Mouse (Mus musculus): Measurements from ENCODE around the gene Thap3. TPM values are rescaled to one million over a fixed set of nuclear protein-coding genes. Genes with fewer than 3 reads are reported as not detected.

Gene Thap3
- polyA plus RNA-seq, 1 experiment from 2014 or later, result 28.9 TPM

- DNase-seq (ENCODE audit: low spot score) (no peak), ATAC-seq (replicated peaks; ENCODE audit: low FRiP score) (no peak)
- Histone ChIP-seq H3K27me3 (ENCODE audit: control insufficient read depth, insufficient read depth, low read length) (no peaks in the 10 kb centered on the region), H3K9me3 (ENCODE audit: control insufficient read depth, low read length) (no peaks in the 10 kb centered on the region), H3K9ac (ENCODE audit: low read length) (no peak overlapping the region), H3K27ac (ENCODE audit: low read depth, low read length) (no peak overlapping the region), H3K4me2 (ENCODE audit: low read depth, low read length, severe bottlenecking) (no peak overlapping the region), H3K36me3 (ENCODE audit: control insufficient read depth, insufficient read depth, low read length) (no peaks in the 10 kb centered on the region; the same call in 1 of the 2 replicates), H3K4me1 (replicated peaks; ENCODE audit: control insufficient read depth, insufficient read depth, low read length) (peaks cover 2% of the 10 kb centered on the region; the same call in 1 of the 2 replicates), H3K4me3 (ENCODE audit: low read depth, low read length) (no peak overlapping the region)
- 33% methylated on average over 8 of the region's 9 CpGs for WGBS
These were observed 5.2 kb downstream of the Thap3 start for GRCm38 (mm10) chr4:151983560-151983959.

- no peak for DNase-seq (ENCODE audit: low spot score)
- Histone ChIP-seq H3K4me3 (ENCODE audit: low read depth, low read length) (no peak overlapping the region), H3K9ac (ENCODE audit: low read length) (no peak overlapping the region), H3K4me1 (replicated peaks; ENCODE audit: control insufficient read depth, insufficient read depth, low read length) (peaks cover 2% of the 10 kb centered on the region; the same call in 1 of the 2 replicates), H3K27me3 (ENCODE audit: control insufficient read depth, insufficient read depth, low read length) (no peaks in the 10 kb centered on the region), H3K4me2 (ENCODE audit: low read depth, low read length, severe bottlenecking) (no peak overlapping the region), H3K36me3 (ENCODE audit: control insufficient read depth, insufficient read depth, low read length) (no peaks in the 10 kb centered on the region; the same call in 1 of the 2 replicates), H3K9me3 (ENCODE audit: control insufficient read depth, low read length) (no peaks in the 10 kb centered on the region), H3K27ac (ENCODE audit: low read depth, low read length) (no peak overlapping the region)
- no peak for ATAC-seq (replicated peaks; ENCODE audit: low FRiP score)
- WGBS, result 66% methylated on average over 17 of the region's 17 CpGs
These were observed 5.8 kb downstream of the Thap3 start for GRCm38 (mm10) chr4:151983043-151983442.

GRCm38 (mm10) chr4:151981363-151981762, 7.4 kb downstream of the Thap3 start:
- Histone ChIP-seq H3K4me1 (replicated peaks; ENCODE audit: control insufficient read depth, insufficient read depth, low read length) (no peaks in the 10 kb centered on the region), H3K4me3 (ENCODE audit: low read depth, low read length) (no peak overlapping the region), H3K9ac (ENCODE audit: low read length) (no peak overlapping the region), H3K36me3 (ENCODE audit: control insufficient read depth, insufficient read depth, low read length) (no peaks in the 10 kb centered on the region; the same call in 1 of the 2 replicates), H3K27me3 (ENCODE audit: control insufficient read depth, insufficient read depth, low read length) (no peaks in the 10 kb centered on the region), H3K9me3 (ENCODE audit: control insufficient read depth, low read length) (no peaks in the 10 kb centered on the region), H3K27ac (ENCODE audit: low read depth, low read length) (no peak overlapping the region), H3K4me2 (ENCODE audit: low read depth, low read length, severe bottlenecking) (no peak overlapping the region)
- ATAC-seq (replicated peaks; ENCODE audit: low FRiP score), result peak; percentile 61
- WGBS, result 15% methylated on average over 5 of the region's 5 CpGs
- peak; percentile 89 for DNase-seq (ENCODE audit: low spot score)

- ATAC-seq (replicated peaks; ENCODE audit: low FRiP score), result no peak
These were observed 8.1 kb downstream of the Thap3 start for GRCm38 (mm10) chr4:151980699-151981098.

GRCm38 (mm10) chr4:151977748-151978147, 11.0 kb downstream of the Thap3 start:
- H3K9me3 ChIP-seq (ENCODE audit: control insufficient read depth, low read length), result no peaks in the 10 kb centered on the region; the same call in 1 of the 2 replicates
- ATAC-seq (replicated peaks; ENCODE audit: low FRiP score) (no peak), DNase-seq (ENCODE audit: low spot score) (peak; percentile 91)
- H3K4me2 ChIP-seq (ENCODE audit: low read depth, low read length, severe bottlenecking), result no peak overlapping the region
- 48% methylated on average over 10 of the region's 10 CpGs for WGBS
- peaks cover 6% of the 10 kb centered on the region for H3K36me3 ChIP-seq (ENCODE audit: control insufficient read depth, insufficient read depth, low read length)
- no peak overlapping the region for H3K9ac ChIP-seq (ENCODE audit: low read length)
- H3K4me1 ChIP-seq (replicated peaks; ENCODE audit: control insufficient read depth, insufficient read depth, low read length), result no peaks in the 10 kb centered on the region
- no peak overlapping the region for H3K4me3 ChIP-seq (ENCODE audit: low read depth, low read length)
- H3K27ac ChIP-seq (ENCODE audit: low read depth, low read length), result no peak overlapping the region
- no peaks in the 10 kb centered on the region for H3K27me3 ChIP-seq (ENCODE audit: control insufficient read depth, insufficient read depth, low read length)

More at GRCm38 (mm10) chr4:151980699-151981098, 8.1 kb downstream of the Thap3 start:
- DNase-seq (ENCODE audit: low spot score), result no peak
- 84% methylated on average over 8 of the region's 8 CpGs for WGBS
- no peaks in the 10 kb centered on the region; the same call in 1 of the 2 replicates for H3K36me3 ChIP-seq (ENCODE audit: control insufficient read depth, insufficient read depth, low read length)
- H3K4me3 ChIP-seq (ENCODE audit: low read depth, low read length), result no peak overlapping the region
- H3K4me1 ChIP-seq (replicated peaks; ENCODE audit: control insufficient read depth, insufficient read depth, low read length), result no peaks in the 10 kb centered on the region
- no peaks in the 10 kb centered on the region for H3K9me3 ChIP-seq (ENCODE audit: control insufficient read depth, low read length)
- no peak overlapping the region for H3K4me2 ChIP-seq (ENCODE audit: low read depth, low read length, severe bottlenecking)
- H3K27ac ChIP-seq (ENCODE audit: low read depth, low read length), result no peak overlapping the region
- no peak overlapping the region for H3K9ac ChIP-seq (ENCODE audit: low read length)
- H3K27me3 ChIP-seq (ENCODE audit: control insufficient read depth, insufficient read depth, low read length), result no peaks in the 10 kb centered on the region

- H3K4me2 ChIP-seq (ENCODE audit: low read depth, low read length, severe bottlenecking), result no peak overlapping the region
- peaks cover 6% of the 10 kb centered on the region for H3K36me3 ChIP-seq (ENCODE audit: control insufficient read depth, insufficient read depth, low read length)
- H3K27ac ChIP-seq (ENCODE audit: low read depth, low read length), result no peak overlapping the region
- H3K4me1 ChIP-seq (replicated peaks; ENCODE audit: control insufficient read depth, insufficient read depth, low read length), result no peaks in the 10 kb centered on the region
- no peak overlapping the region for H3K9ac ChIP-seq (ENCODE audit: low read length)
- ATAC-seq (replicated peaks; ENCODE audit: low FRiP score) (no peak), DNase-seq (ENCODE audit: low spot score) (peak; percentile 73)
- WGBS, result 91% methylated on average over 3 of the region's 3 CpGs
- H3K9me3 ChIP-seq (ENCODE audit: control insufficient read depth, low read length), result no peaks in the 10 kb centered on the region; the same call in 1 of the 2 replicates
- H3K27me3 ChIP-seq (ENCODE audit: control insufficient read depth, insufficient read depth, low read length), result no peaks in the 10 kb centered on the region
- no peak overlapping the region for H3K4me3 ChIP-seq (ENCODE audit: low read depth, low read length)
These were observed 13.4 kb downstream of the Thap3 start for GRCm38 (mm10) chr4:151975441-151975840.

- Histone ChIP-seq H3K27me3 (ENCODE audit: control insufficient read depth, insufficient read depth, low read length) (no peaks in the 10 kb centered on the region), H3K36me3 (ENCODE audit: control insufficient read depth, insufficient read depth, low read length) (peaks cover 6% of the 10 kb centered on the region), H3K4me2 (ENCODE audit: low read depth, low read length, severe bottlenecking) (no peak overlapping the region), H3K4me1 (replicated peaks; ENCODE audit: control insufficient read depth, insufficient read depth, low read length) (no peaks in the 10 kb centered on the region), H3K4me3 (ENCODE audit: low read depth, low read length) (no peak overlapping the region), H3K9me3 (ENCODE audit: control insufficient read depth, low read length) (no peaks in the 10 kb centered on the region; the same call in 1 of the 2 replicates), H3K9ac (ENCODE audit: low read length) (no peak overlapping the region), H3K27ac (ENCODE audit: low read depth, low read length) (no peak overlapping the region)
- peak; percentile 64 for DNase-seq (ENCODE audit: low spot score)
- ATAC-seq (replicated peaks; ENCODE audit: low FRiP score), result 0 out of 2 replicates have a peak, but pooled peaks have one; percentile 33
- WGBS, result 69% methylated on average over 10 of the region's 10 CpGs
These were observed 16.4 kb downstream of the Thap3 start for GRCm38 (mm10) chr4:151972221-151972967.

- H3K27ac ChIP-seq (ENCODE audit: low read depth, low read length), result no peak overlapping the region
- WGBS, result 93% methylated on average over 26 of the region's 26 CpGs
- H3K4me2 ChIP-seq (ENCODE audit: low read depth, low read length, severe bottlenecking), result no peak overlapping the region
- H3K9ac ChIP-seq (ENCODE audit: low read length), result no peak overlapping the region
- DNase-seq (ENCODE audit: low spot score) (no peak), ATAC-seq (replicated peaks; ENCODE audit: low FRiP score) (no peak)
- no peaks in the 10 kb centered on the region for H3K4me1 ChIP-seq (replicated peaks; ENCODE audit: control insufficient read depth, insufficient read depth, low read length)
- H3K36me3 ChIP-seq (ENCODE audit: control insufficient read depth, insufficient read depth, low read length), result no peaks in the 10 kb centered on the region; the same call in 1 of the 2 replicates
- no peak overlapping the region for H3K4me3 ChIP-seq (ENCODE audit: low read depth, low read length)
- H3K9me3 ChIP-seq (ENCODE audit: control insufficient read depth, low read length), result no peaks in the 10 kb centered on the region
- H3K27me3 ChIP-seq (ENCODE audit: control insufficient read depth, insufficient read depth, low read length), result no peaks in the 10 kb centered on the region
These were observed 20.4 kb downstream of the Thap3 start for GRCm38 (mm10) chr4:151968204-151968921.

All from forebrain, embryonic 11.5 days (tissue).